Mouse (Mus musculus) midbrain, postnatal 0 days (tissue): ENCODE data around the gene Tpd52l1. TPM values are rescaled to one million over a fixed set of nuclear protein-coding genes. Genes with fewer than 3 reads are reported as not detected.

Source experiments
- ATAC-seq: fragments of 200-750 bp; cut with Nextera tagmentation; 2 replicates; pipeline ENCODE4 v1.8.0; 2017; ENCODE audit warnings: moderate number of reproducible peaks, mild to moderate bottlenecking, moderate TSS enrichment, moderate library complexity; ENCODE audit not compliant: low FRiP score
- DNase-seq: peaks from one replicate; pipeline ENCODE4 v3.0.0-alpha.2; 2015; ENCODE audit warnings: low spot score
- H3K27ac ChIP-seq: fragments of 300-500 bp; sonication (generic); 2 replicates; pipeline ENCODE4 v1.5.1; 2014; ENCODE audit warnings: low read depth, mild to moderate bottlenecking, low read length, mixed read lengths
- H3K27me3 ChIP-seq: fragments of 300-500 bp; sonication (generic); 2 replicates; pipeline ENCODE4 v1.6.1; 2014; ENCODE audit warnings: low read length, control low read depth, mixed read lengths; ENCODE audit not compliant: insufficient read depth
- H3K36me3 ChIP-seq: fragments of 300-500 bp; sonication (generic); 2 replicates; pipeline ENCODE4 v1.6.1; 2014; ENCODE audit warnings: low read length, control low read depth, mixed read lengths; ENCODE audit not compliant: insufficient read depth
- H3K4me1 ChIP-seq: fragments of 300-500 bp; sonication (generic); 2 replicates; pipeline ENCODE4 v1.6.1; 2014; ENCODE audit warnings: mild to moderate bottlenecking, control low read depth, antibody characterized with exemption, low read length, mixed read lengths; ENCODE audit not compliant: insufficient read depth
- H3K4me2 ChIP-seq: fragments of 300-500 bp; sonication (generic); 2 replicates; pipeline ENCODE4 v1.6.1; 2014; ENCODE audit warnings: low read depth, mild to moderate bottlenecking, low read length, mixed read lengths; ENCODE audit not compliant: poor library complexity, severe bottlenecking
- H3K4me3 ChIP-seq: fragments of 300-500 bp; sonication (generic); 2 replicates; pipeline ENCODE4 v1.5.1; 2014; ENCODE audit warnings: low read depth, mild to moderate bottlenecking, low read length, moderate library complexity
- H3K9ac ChIP-seq: fragments of 300-500 bp; sonication (generic); replicated peaks from 2 replicates; pipeline ENCODE4 v1.6.1; 2014; ENCODE audit warnings: mild to moderate bottlenecking, low read length, moderate library complexity, mixed read lengths; ENCODE audit not compliant: poor library complexity, severe bottlenecking
- H3K9me3 ChIP-seq: fragments of 300-500 bp; sonication (generic); 2 replicates; pipeline ENCODE4 v1.6.1; 2016; ENCODE audit warnings: low read length, control low read depth
- CTCF ChIP-seq: IDR thresholded peaks from 2 replicates; pipeline ENCODE4 v1.5.1; 2016; ENCODE audit warnings: antibody characterized with exemption, mild to moderate bottlenecking
- WGBS: fragments of 180-500 bp; shearing (Covaris S2); extraction: QIAGEN DNeasy Blood & Tissue Kit; methylation state at CpG from one replicate; pipeline ENCODE4 v1.1.7; 2014; 5-methylcytosine and 5-hydroxymethylcytosine counted together
- polyA plus RNA-seq: library from polyadenylated mRNA; unstranded; fragments of >200 nt; fragmentation: Nextera tagmentation; extraction: Ambion mirVana; gene quantifications from 2 replicates; pipeline ENCODE4 v1.2.1, GENCODE M21; 2015
- total RNA-seq: library from RNA; depleted of rRNA; stranded (reverse); fragments of >200 nt; gene quantifications from 2 replicates; pipeline ENCODE4 v1.2.3, GENCODE M21; 2014

Tpd52l1 gene
- total and polyA plus RNA-seq, 2 experiments from 2014 or later, result 30.1 to 82.7 TPM

DNA sequence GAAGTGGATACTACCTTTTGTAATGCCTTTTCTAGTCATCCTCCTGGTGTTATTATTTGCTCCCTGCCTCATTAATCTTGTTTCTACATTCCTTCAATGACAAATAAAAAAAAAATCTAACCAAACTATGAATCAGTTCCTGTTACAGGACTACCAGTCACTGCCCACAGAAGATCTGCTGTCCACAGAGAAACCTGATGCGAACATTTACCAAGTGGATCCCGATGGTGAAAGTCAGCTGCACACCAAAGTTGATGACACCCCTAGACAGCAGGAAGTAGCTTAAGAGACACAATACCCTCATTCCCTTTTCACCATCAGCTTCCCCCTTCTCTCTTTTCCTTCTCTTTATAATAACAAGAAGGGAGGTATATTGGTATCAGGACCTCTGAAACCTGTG lies 17.3 kb upstream of the Tpd52l1 start:
- no peaks in the 10 kb centered on the region for H3K27me3 ChIP-seq
- H3K9me3 ChIP-seq, result no peaks in the 10 kb centered on the region
- H3K4me1 ChIP-seq, result no peaks in the 10 kb centered on the region
- TF ChIP-seq CTCF, result no peak
- no peak overlapping the region for H3K27ac ChIP-seq
- no peak overlapping the region for H3K9ac ChIP-seq
- ATAC-seq, result no peak
- H3K36me3 ChIP-seq, result no peaks in the 10 kb centered on the region
- 93% methylated on average over 2 of the region's 2 CpGs for WGBS
- no peak for DNase-seq
- H3K4me3 ChIP-seq, result no peak overlapping the region
- no peak overlapping the region for H3K4me2 ChIP-seq

DNA sequence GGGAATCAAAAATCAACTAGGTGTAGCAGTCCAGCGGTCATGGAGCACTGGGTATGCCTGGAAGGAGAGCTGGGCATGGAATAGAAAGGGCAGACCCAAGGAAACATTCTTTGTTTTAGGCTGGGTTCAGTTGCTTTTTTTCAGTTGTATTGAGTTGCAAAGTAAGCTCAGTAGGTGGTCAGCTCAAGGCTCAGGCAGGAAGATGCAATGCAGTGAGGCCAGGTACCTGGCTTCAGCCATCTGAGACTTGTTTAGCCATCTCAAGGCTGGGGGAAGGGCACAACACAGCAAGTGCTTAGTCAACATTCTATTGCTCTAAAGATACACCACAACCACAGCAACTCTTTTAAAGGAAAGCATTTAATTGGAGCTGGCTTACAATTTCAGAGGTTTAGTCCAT lies 11.0 kb upstream of the Tpd52l1 start:
- no peaks in the 10 kb centered on the region for H3K4me1 ChIP-seq
- 46% methylated on average over 1 of the region's 1 CpGs for WGBS
- H3K27ac ChIP-seq, result no peak overlapping the region
- no peak overlapping the region for H3K9ac ChIP-seq
- DNase-seq (no peak), ATAC-seq (no peak)
- H3K4me2 ChIP-seq, result no peak overlapping the region
- H3K4me3 ChIP-seq, result no peak overlapping the region
- no peaks in the 10 kb centered on the region for H3K9me3 ChIP-seq
- H3K36me3 ChIP-seq, result no peaks in the 10 kb centered on the region
- H3K27me3 ChIP-seq, result no peaks in the 10 kb centered on the region
- TF ChIP-seq CTCF, result no peak

DNA sequence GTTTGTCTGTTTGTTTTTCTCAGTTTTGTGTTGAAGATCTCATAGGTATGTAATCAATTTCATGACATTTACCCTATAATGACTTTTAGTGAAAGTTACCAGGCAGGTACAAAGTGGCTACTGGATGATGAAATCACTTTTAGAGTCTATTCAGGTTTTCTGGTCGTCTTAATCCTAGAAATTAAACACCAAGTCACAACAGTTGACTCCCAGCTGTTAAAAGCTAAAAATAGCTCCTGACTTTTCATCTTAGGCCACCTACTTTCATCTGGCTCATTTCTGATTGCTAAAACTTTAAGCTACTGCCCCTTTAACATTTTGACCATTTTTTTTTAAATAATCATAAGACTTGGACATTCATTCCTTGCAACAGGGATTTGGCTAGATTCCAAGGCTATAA lies 1.3 kb upstream of the Tpd52l1 start:
- DNase-seq (no peak), ATAC-seq (no peak)
- H3K9ac ChIP-seq, result no peak overlapping the region
- no peak overlapping the region for H3K27ac ChIP-seq
- no peak overlapping the region for H3K4me2 ChIP-seq
- H3K9me3 ChIP-seq, result no peaks in the 10 kb centered on the region
- WGBS, result 58% methylated on average over 1 of the region's 1 CpGs
- no peak for TF ChIP-seq CTCF
- no peaks in the 10 kb centered on the region for H3K4me1 ChIP-seq
- H3K36me3 ChIP-seq, result no peaks in the 10 kb centered on the region
- no peaks in the 10 kb centered on the region for H3K27me3 ChIP-seq
- H3K4me3 ChIP-seq, result no peak overlapping the region

DNA sequence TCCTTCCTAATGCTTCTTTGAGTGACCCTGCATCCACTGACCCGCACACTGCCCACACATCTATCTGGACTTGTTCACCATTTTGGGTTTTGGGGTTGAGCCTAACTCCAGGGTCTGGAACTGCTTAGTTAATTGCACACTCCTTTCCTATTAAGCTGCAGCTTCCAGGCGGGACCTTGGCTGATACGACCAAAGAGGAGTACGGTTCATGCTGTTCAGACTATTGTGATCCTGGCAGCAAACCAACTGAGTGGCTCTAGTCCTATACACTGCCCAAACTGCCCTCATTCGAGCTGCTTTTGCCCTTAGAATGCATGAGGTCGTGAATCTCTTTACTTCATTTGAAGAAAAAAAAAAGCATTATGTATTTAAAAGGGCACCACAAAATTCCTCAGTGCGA lies 1.6 kb downstream of the Tpd52l1 start:
- Histone ChIP-seq H3K9ac (no peak overlapping the region), H3K4me3 (no peak overlapping the region), H3K4me1 (no peaks in the 10 kb centered on the region), H3K4me2 (no peak overlapping the region), H3K36me3 (no peaks in the 10 kb centered on the region), H3K9me3 (no peaks in the 10 kb centered on the region), H3K27ac (no peak overlapping the region), H3K27me3 (no peaks in the 10 kb centered on the region)
- TF ChIP-seq CTCF, result no peak
- DNase-seq, result peak; percentile 21
- no peak for ATAC-seq
- 58% methylated on average over 7 of the region's 7 CpGs for WGBS

GRCm38 (mm10) chr10:31441491-31441890 lies 4.3 kb downstream of the Tpd52l1 start:
- TF ChIP-seq CTCF, result no peak
- Histone ChIP-seq H3K4me2 (no peak overlapping the region), H3K27ac (no peak overlapping the region), H3K4me1 (no peaks in the 10 kb centered on the region), H3K9me3 (no peaks in the 10 kb centered on the region), H3K27me3 (no peaks in the 10 kb centered on the region), H3K36me3 (no peaks in the 10 kb centered on the region), H3K9ac (no peak overlapping the region), H3K4me3 (no peak overlapping the region)
- no peak for DNase-seq
- ATAC-seq, result no peak

- Histone ChIP-seq H3K9me3 (no peaks in the 10 kb centered on the region), H3K27me3 (no peaks in the 10 kb centered on the region), H3K4me3 (no peak overlapping the region), H3K9ac (no peak overlapping the region), H3K27ac (no peak overlapping the region), H3K36me3 (no peaks in the 10 kb centered on the region), H3K4me2 (no peak overlapping the region), H3K4me1 (no peaks in the 10 kb centered on the region)
- no peak for ATAC-seq
- WGBS, result 81% methylated on average over 4 of the region's 4 CpGs
- no peak for DNase-seq
- no peak for TF ChIP-seq CTCF
Measured at GRCm38 (mm10) chr10:31436047-31436446, 9.7 kb downstream of the Tpd52l1 start.

GRCm38 (mm10) chr10:31417956-31418355 lies 27.8 kb downstream of the Tpd52l1 start:
- no peak overlapping the region for H3K9ac ChIP-seq
- no peak overlapping the region for H3K27ac ChIP-seq
- DNase-seq (no peak), ATAC-seq (no peak)
- no peaks in the 10 kb centered on the region for H3K9me3 ChIP-seq
- no peak overlapping the region for H3K4me2 ChIP-seq
- no peak for TF ChIP-seq CTCF
- H3K4me3 ChIP-seq, result no peak overlapping the region
- no peaks in the 10 kb centered on the region for H3K36me3 ChIP-seq
- no peaks in the 10 kb centered on the region for H3K27me3 ChIP-seq
- no peaks in the 10 kb centered on the region for H3K4me1 ChIP-seq
